Mouse (Mus musculus) CH12.LX (cell line): ENCODE measurements around the gene Klk1. TPM values are rescaled to one million over a fixed set of nuclear protein-coding genes. Genes with fewer than 3 reads are reported as not detected.

Experiments used
- DNase-seq: peaks from one replicate; pipeline ENCODE4 v3.0.0-alpha.2; 2013; ENCODE audit errors: extremely low read depth
- H3K27ac ChIP-seq: 2 replicates; pipeline ENCODE4 v1.5.1; 2012; ENCODE audit warnings: low read depth, mild to moderate bottlenecking, control low read depth, moderate library complexity; ENCODE audit not compliant: insufficient read depth
- H3K27me3 ChIP-seq: replicated peaks from 2 replicates; pipeline ENCODE3; 2012; ENCODE audit warnings: inconsistent platforms
- H3K36me3 ChIP-seq, 2 experiments: replicated peaks in 1 of 2; 2 replicates each; pipeline versions ENCODE3 to v1.6.1; 2012; ENCODE audit warnings: inconsistent platforms in 1 of 2, low read length in 1 of 2, mild to moderate bottlenecking in 1 of 2, mixed read lengths in 1 of 2, moderate library complexity in 1 of 2; ENCODE audit not compliant: control insufficient read depth in 1 of 2, insufficient read depth in 1 of 2
- H3K4me1 ChIP-seq, 2 experiments: 2 replicates each; pipeline ENCODE4 v1.6.1; 2012; ENCODE audit warnings: inconsistent platforms in 1 of 2, moderate library complexity in 1 of 2; ENCODE audit not compliant: insufficient read depth in 2 of 2, control insufficient read depth in 1 of 2
- H3K4me2 ChIP-seq: 2 replicates; pipeline ENCODE4 v1.6.1; 2012; ENCODE audit warnings: low read depth, mild to moderate bottlenecking, control low read depth; ENCODE audit not compliant: poor library complexity, insufficient read depth, severe bottlenecking
- H3K4me3 ChIP-seq, 3 experiments: fragments of 150-350 bp in 1 of 3; sonication (generic) in 1 of 3; replicated peaks in 1 of 3; 2 replicates each; pipeline versions ENCODE3 to v1.5.1; 2011 to 2012; ENCODE audit warnings: low read depth in 2 of 3, low read length in 2 of 3, mild to moderate bottlenecking in 2 of 3, moderate library complexity in 2 of 3, control low read depth in 1 of 3, improper control_type of control experiment in 1 of 3, inconsistent platforms in 1 of 3, mixed read lengths in 1 of 3; ENCODE audit not compliant: poor library complexity in 1 of 3
- H3K79me2 ChIP-seq: replicated peaks from 2 replicates; pipeline ENCODE4 v1.6.1; 2012; ENCODE audit warnings: mild to moderate bottlenecking, moderate library complexity; ENCODE audit not compliant: control insufficient read depth, poor library complexity, insufficient read depth, severe bottlenecking; ENCODE audit errors: extremely low read depth
- H3K9ac ChIP-seq: 2 replicates; pipeline ENCODE4 v1.6.1; 2012; ENCODE audit warnings: low read depth, mild to moderate bottlenecking, control low read depth, moderate library complexity; ENCODE audit not compliant: insufficient read depth
- H3K9me3 ChIP-seq: replicated peaks from 2 replicates; pipeline ENCODE3; 2012; ENCODE audit warnings: low read length, inconsistent platforms, mixed read lengths
- BHLHE40 ChIP-seq: IDR thresholded peaks from 2 replicates; pipeline ENCODE4 v1.6.1; 2011; ENCODE audit warnings: mild to moderate bottlenecking, low read depth, low read length, improper control_type of control experiment
- CHD1 ChIP-seq: IDR thresholded peaks from 2 replicates; pipeline ENCODE4 v1.6.1; 2012; ENCODE audit warnings: low read depth, low read length, improper control_type of control experiment, inconsistent platforms
- CHD2 ChIP-seq: IDR thresholded peaks from 2 replicates; pipeline ENCODE4 v1.6.1; 2011; ENCODE audit warnings: low read length, improper control_type of control experiment
- HCFC1 ChIP-seq: IDR thresholded peaks from 2 replicates; pipeline ENCODE4 v1.6.1; 2012; ENCODE audit warnings: low read depth, mild to moderate bottlenecking, inconsistent platforms, low read length, improper control_type of control experiment
- IRF4 ChIP-seq: IDR thresholded peaks from 2 replicates; pipeline ENCODE4 v1.6.1; 2014; ENCODE audit warnings: low read depth, mild to moderate bottlenecking, inconsistent platforms, low read length, improper control_type of control experiment
- KAT2A ChIP-seq: IDR thresholded peaks from 2 replicates; pipeline ENCODE4 v1.6.1; 2012; ENCODE audit warnings: low read length, improper control_type of control experiment, inconsistent platforms; ENCODE audit not compliant: insufficient replicate concordance
- MAFK ChIP-seq: IDR thresholded peaks from 2 replicates; pipeline ENCODE4 v1.6.1; 2011; ENCODE audit warnings: low read length, improper control_type of control experiment; ENCODE audit not compliant: insufficient replicate concordance
- MYC ChIP-seq: IDR thresholded peaks from 2 replicates; pipeline ENCODE4 v1.6.1; 2011; ENCODE audit warnings: low read depth, mild to moderate bottlenecking, improper control_type of control experiment, low read length
- POLR2A ChIP-seq: IDR thresholded peaks from 2 replicates; pipeline ENCODE4 v1.6.1; 2011; ENCODE audit warnings: low read depth, mild to moderate bottlenecking, improper control_type of control experiment, low read length
- POLR2AphosphoS2 ChIP-seq: IDR thresholded peaks from 2 replicates; pipeline ENCODE4 v1.6.1; 2011; ENCODE audit warnings: low read depth, low read length, improper control_type of control experiment
- RAD21 ChIP-seq: IDR thresholded peaks from 2 replicates; pipeline ENCODE4 v1.6.1; 2011; ENCODE audit warnings: low read depth, mild to moderate bottlenecking, low read length, improper control_type of control experiment, moderate library complexity
- SMC3 ChIP-seq: IDR thresholded peaks from 2 replicates; pipeline ENCODE4 v1.6.1; 2011; ENCODE audit warnings: low read depth, low read length, improper control_type of control experiment
- TCF12 ChIP-seq: IDR thresholded peaks from 2 replicates; pipeline ENCODE4 v1.6.1; 2014; ENCODE audit warnings: low read depth, mild to moderate bottlenecking, inconsistent platforms, low read length, improper control_type of control experiment
- UBTF ChIP-seq: IDR thresholded peaks from 2 replicates; pipeline ENCODE4 v1.6.1; 2012; ENCODE audit warnings: low read depth, mild to moderate bottlenecking, inconsistent platforms, low read length, improper control_type of control experiment, moderate library complexity
- ZKSCAN1 ChIP-seq: IDR thresholded peaks from 2 replicates; pipeline ENCODE4 v1.6.1; 2012; ENCODE audit warnings: low read depth, inconsistent platforms, low read length, improper control_type of control experiment, borderline replicate concordance
- ZMIZ1 ChIP-seq: IDR thresholded peaks from 2 replicates; pipeline ENCODE4 v1.6.1; 2012; ENCODE audit warnings: low read depth, mild to moderate bottlenecking, inconsistent platforms, low read length, improper control_type of control experiment
- ZNF384 ChIP-seq: IDR thresholded peaks from 2 replicates; pipeline ENCODE4 v1.6.1; 2012; ENCODE audit warnings: low read depth, low read length, improper control_type of control experiment, inconsistent platforms
- dilution Hi-C: fragments of 300-500 bp; cut with MboI; formaldehyde crosslinking; loops from 2 replicates; pipeline ENCODE4 v1.14.3; 2020; ENCODE audit warnings: low sequenced_read_pairs; ENCODE audit not compliant: extremely low pct_unique_long_range_greater_than_20kb, extremely low pct_ligation_motif_present
- in situ Hi-C: fragments of 300-500 bp; cut with MboI; formaldehyde crosslinking; loops from 3 replicates; pipeline ENCODE4 v1.14.3; 2019; ENCODE audit warnings: low sequenced_read_pairs, low pct_ligation_motif_present, low pct_unique_long_range_greater_than_20kb, mixed read lengths
- polyA plus RNA-seq: library from polyadenylated mRNA; unstranded; fragments of >175 nt; gene quantifications from 2 replicates; pipeline ENCODE4 v1.2.1, GENCODE M21; 2012; ENCODE audit warnings: low read depth; ENCODE audit not compliant: insufficient read length
- total RNA-seq, 2 experiments: library from RNA; depleted of rRNA; stranded (reverse); fragments of 300-350 nt in 1 of 2; fragments of >200 nt in 1 of 2; gene quantifications; 2 replicates each; pipeline ENCODE4 v1.2.3; 2012 to 2014

The Klk1 gene
- total and polyA plus RNA-seq, 3 experiments, result not detected

- in situ Hi-C loops, result no loop called here
- Histone ChIP-seq H3K4me2 (no peak overlapping the region), H3K36me3 (no peaks in the 10 kb centered on the region), H3K27me3 (peaks cover 9% of the 10 kb centered on the region), H3K4me1 (no peaks in the 10 kb centered on the region; a peak in 1 of 4 replicates), H3K27ac (no peak overlapping the region), H3K79me2 (no peaks in the 10 kb centered on the region), H3K4me3 (no peak overlapping the region), H3K9me3 (peaks cover 6% of the 10 kb centered on the region), H3K9ac (no peak overlapping the region)
- TF ChIP-seq POLR2A, result no peak
- no peak for TF ChIP-seq HCFC1
- no peak for TF ChIP-seq MAFK
- TF ChIP-seq SMC3, result no peak
- no peak for TF ChIP-seq UBTF
- no peak for TF ChIP-seq CHD2
- no peak for TF ChIP-seq BHLHE40
- TF ChIP-seq KAT2A, result no peak
- TF ChIP-seq TCF12, result no peak
- TF ChIP-seq POLR2AphosphoS2, result no peak
- TF ChIP-seq CHD1, result no peak
- no peak for TF ChIP-seq ZKSCAN1
- no peak for TF ChIP-seq IRF4
- DNase-seq, result no peak
- dilution Hi-C loops, result no loop called here
Measured at GRCm38 (mm10) chr7:44273446-44273845, 48.3 kb downstream of the Klk1 start.

- dilution Hi-C loops (no loop called here), in situ Hi-C loops (no loop called here)
- no peak overlapping the region for H3K27ac ChIP-seq
- no peak overlapping the region for H3K4me2 ChIP-seq
- H3K36me3 ChIP-seq, result no peaks in the 10 kb centered on the region
- peaks cover 6% of the 10 kb centered on the region for H3K9me3 ChIP-seq
- H3K9ac ChIP-seq, result no peak overlapping the region
- H3K4me3 ChIP-seq, result no peak overlapping the region
- TF ChIP-seq ZNF384, result no peak
- no peak for TF ChIP-seq RAD21
- TF ChIP-seq ZMIZ1, result no peak
- no peak for TF ChIP-seq MYC
- no peak for TF ChIP-seq ZKSCAN1
- no peaks in the 10 kb centered on the region; a peak in 1 of 4 replicates for H3K4me1 ChIP-seq
- no peaks in the 10 kb centered on the region for H3K79me2 ChIP-seq
- no peak for DNase-seq
- peaks cover 10% of the 10 kb centered on the region for H3K27me3 ChIP-seq
Measured at GRCm38 (mm10) chr7:44274096-44274495, 48.9 kb downstream of the Klk1 start.
